Mouse (Mus musculus) embryonic facial prominence, embryonic 15.5 days (tissue): ENCODE results near the gene Tbc1d22a. TPM values are rescaled to one million over a fixed set of nuclear protein-coding genes. Genes with fewer than 3 reads are reported as not detected.

Experiments used
- ATAC-seq: fragments of 200-750 bp; cut with Nextera tagmentation; 2 replicates; pipeline ENCODE4 v1.8.0; 2017; ENCODE audit warnings: low read depth, moderate TSS enrichment; ENCODE audit not compliant: insufficient number of reproducible peaks, low FRiP score, low TSS enrichment
- H3K27ac ChIP-seq: fragments of 300-500 bp; sonication (generic); replicated peaks from 2 replicates; pipeline ENCODE4 v1.5.1; 2015; ENCODE audit warnings: mild to moderate bottlenecking, inconsistent platforms
- H3K27me3 ChIP-seq: fragments of 300-500 bp; sonication (generic); 2 replicates; pipeline ENCODE4 v1.6.1; 2015; ENCODE audit warnings: inconsistent platforms
- H3K36me3 ChIP-seq: fragments of 300-500 bp; sonication (generic); 2 replicates; pipeline ENCODE4 v1.6.1; 2015; ENCODE audit warnings: mild to moderate bottlenecking, inconsistent platforms
- H3K4me1 ChIP-seq: fragments of 300-500 bp; sonication (generic); 2 replicates; pipeline ENCODE4 v1.6.1; 2015; ENCODE audit warnings: inconsistent platforms
- H3K4me2 ChIP-seq: fragments of 300-500 bp; sonication (generic); replicated peaks from 2 replicates; pipeline ENCODE4 v1.6.1; 2015; ENCODE audit warnings: mild to moderate bottlenecking, inconsistent platforms
- H3K4me3 ChIP-seq: fragments of 300-500 bp; sonication (generic); replicated peaks from 2 replicates; pipeline ENCODE4 v1.5.1; 2015; ENCODE audit warnings: mild to moderate bottlenecking, inconsistent platforms
- H3K9ac ChIP-seq: fragments of 300-500 bp; sonication (generic); 2 replicates; pipeline ENCODE4 v1.6.1; 2015; ENCODE audit warnings: inconsistent platforms
- H3K9me3 ChIP-seq: fragments of 300-500 bp; sonication (generic); replicated peaks from 2 replicates; pipeline ENCODE4 v1.6.1; 2016; ENCODE audit warnings: inconsistent platforms
- WGBS: fragments of 180-500 bp; shearing (Covaris S2); methylation state at CpG from one replicate; pipeline ENCODE4 v1.1.7; 2015; 5-methylcytosine and 5-hydroxymethylcytosine counted together
- polyA plus RNA-seq: library from polyadenylated mRNA; unstranded; fragments of >200 nt; fragmentation: Nextera tagmentation; extraction: Ambion mirVana; gene quantifications from 2 replicates; pipeline ENCODE4 v1.2.1, GENCODE M21; 2015

Gene Tbc1d22a
- polyA plus RNA-seq, 1 experiment from 2014 or later, result 12.4 TPM

- H3K4me1 ChIP-seq, result no peaks in the 10 kb centered on the region
- no peak for ATAC-seq
- no peak overlapping the region for H3K4me2 ChIP-seq
- H3K9ac ChIP-seq, result no peak overlapping the region
- no peaks in the 10 kb centered on the region for H3K36me3 ChIP-seq
- H3K27me3 ChIP-seq, result no peaks in the 10 kb centered on the region
- H3K4me3 ChIP-seq, result no peak overlapping the region
- 31% methylated on average over 3 of the region's 3 CpGs for WGBS
- H3K27ac ChIP-seq, result no peak overlapping the region
- H3K9me3 ChIP-seq, result no peaks in the 10 kb centered on the region
Measured at GRCm38 (mm10) chr15:86228186-86228585, 13.9 kb downstream of the Tbc1d22a start.

- 81% methylated on average over 8 of the region's 8 CpGs for WGBS
- Histone ChIP-seq H3K27ac (no peak overlapping the region), H3K4me3 (no peak overlapping the region), H3K4me2 (no peak overlapping the region), H3K36me3 (no peaks in the 10 kb centered on the region), H3K9me3 (no peaks in the 10 kb centered on the region), H3K4me1 (no peaks in the 10 kb centered on the region), H3K27me3 (no peaks in the 10 kb centered on the region), H3K9ac (no peak overlapping the region)
- no peak for ATAC-seq
Measured at GRCm38 (mm10) chr15:86229088-86229487, 14.8 kb downstream of the Tbc1d22a start.

- no peaks in the 10 kb centered on the region for H3K36me3 ChIP-seq
- H3K27ac ChIP-seq, result no peak overlapping the region
- WGBS, result 76% methylated on average over 11 of the region's 11 CpGs
- H3K27me3 ChIP-seq, result no peaks in the 10 kb centered on the region
- ATAC-seq, result no peak
- H3K4me2 ChIP-seq, result no peak overlapping the region
- H3K4me3 ChIP-seq, result no peak overlapping the region
- H3K9ac ChIP-seq, result no peak overlapping the region
- H3K4me1 ChIP-seq, result no peaks in the 10 kb centered on the region
- H3K9me3 ChIP-seq, result no peaks in the 10 kb centered on the region
Measured at GRCm38 (mm10) chr15:86229623-86230022, 15.4 kb downstream of the Tbc1d22a start.

GRCm38 (mm10) chr15:86231170-86231569 is 16.9 kb downstream of the Tbc1d22a start:
- no peaks in the 10 kb centered on the region for H3K4me1 ChIP-seq
- H3K9me3 ChIP-seq, result no peaks in the 10 kb centered on the region
- peaks cover 5% of the 10 kb centered on the region; the same call in 1 of the 2 replicates for H3K36me3 ChIP-seq
- WGBS, result 90% methylated on average over 1 of the region's 1 CpGs
- no peak overlapping the region for H3K9ac ChIP-seq
- H3K27me3 ChIP-seq, result no peaks in the 10 kb centered on the region
- no peak overlapping the region for H3K4me2 ChIP-seq
- ATAC-seq, result no peak
- no peak overlapping the region for H3K4me3 ChIP-seq
- no peak overlapping the region for H3K27ac ChIP-seq

GRCm38 (mm10) chr15:86231831-86232512 is 17.7 kb downstream of the Tbc1d22a start:
- H3K4me1 ChIP-seq, result no peaks in the 10 kb centered on the region

GRCm38 (mm10) chr15:86234001-86234400 is 19.7 kb downstream of the Tbc1d22a start:
- no peak for ATAC-seq
- no peak overlapping the region for H3K27ac ChIP-seq
- no peak overlapping the region for H3K4me3 ChIP-seq

More at GRCm38 (mm10) chr15:86231831-86232512, 17.7 kb downstream of the Tbc1d22a start:
- no peaks in the 10 kb centered on the region for H3K27me3 ChIP-seq
- peaks cover 5% of the 10 kb centered on the region for H3K36me3 ChIP-seq
- no peaks in the 10 kb centered on the region for H3K9me3 ChIP-seq
- no peak overlapping the region for H3K27ac ChIP-seq
- H3K4me2 ChIP-seq, result no peak overlapping the region
- H3K9ac ChIP-seq, result no peak overlapping the region
- no peak overlapping the region for H3K4me3 ChIP-seq
- ATAC-seq, result no peak
- WGBS, result 68% methylated on average over 7 of the region's 7 CpGs

GRCm38 (mm10) chr15:86234517-86235441 is 20.5 kb downstream of the Tbc1d22a start:
- H3K9me3 ChIP-seq, result no peaks in the 10 kb centered on the region
- H3K36me3 ChIP-seq, result peaks cover 10% of the 10 kb centered on the region
- no peak for ATAC-seq
- H3K4me1 ChIP-seq, result no peaks in the 10 kb centered on the region
- no peaks in the 10 kb centered on the region for H3K27me3 ChIP-seq
- H3K4me3 ChIP-seq, result no peak overlapping the region
- WGBS, result 80% methylated on average over 22 of the region's 22 CpGs
- H3K4me2 ChIP-seq, result no peak overlapping the region
- H3K9ac ChIP-seq, result no peak overlapping the region
- H3K27ac ChIP-seq, result no peak overlapping the region

More at GRCm38 (mm10) chr15:86234001-86234400, 19.7 kb downstream of the Tbc1d22a start:
- Histone ChIP-seq H3K4me1 (no peaks in the 10 kb centered on the region), H3K27me3 (no peaks in the 10 kb centered on the region), H3K9me3 (no peaks in the 10 kb centered on the region), H3K36me3 (peaks cover 8% of the 10 kb centered on the region), H3K9ac (no peak overlapping the region), H3K4me2 (no peak overlapping the region)
- 70% methylated on average over 5 of the region's 5 CpGs for WGBS

GRCm38 (mm10) chr15:86236252-86236651 is 22.0 kb downstream of the Tbc1d22a start:
- Histone ChIP-seq H3K4me2 (no peak overlapping the region), H3K27ac (no peak overlapping the region), H3K9ac (no peak overlapping the region), H3K4me1 (no peaks in the 10 kb centered on the region), H3K36me3 (peaks cover 20% of the 10 kb centered on the region), H3K27me3 (no peaks in the 10 kb centered on the region), H3K9me3 (no peaks in the 10 kb centered on the region), H3K4me3 (no peak overlapping the region)
- no peak for ATAC-seq
- 45% methylated on average over 4 of the region's 4 CpGs for WGBS

GRCm38 (mm10) chr15:86238076-86238475 is 23.8 kb downstream of the Tbc1d22a start:
- no peak overlapping the region for H3K9ac ChIP-seq
- ATAC-seq, result no peak
- H3K9me3 ChIP-seq, result no peaks in the 10 kb centered on the region
- H3K4me1 ChIP-seq, result no peaks in the 10 kb centered on the region
- 88% methylated on average over 3 of the region's 3 CpGs for WGBS
- H3K27ac ChIP-seq, result no peak overlapping the region
- H3K4me2 ChIP-seq, result no peak overlapping the region
- peaks cover 24% of the 10 kb centered on the region for H3K36me3 ChIP-seq
- no peak overlapping the region for H3K4me3 ChIP-seq
- no peaks in the 10 kb centered on the region for H3K27me3 ChIP-seq

- Histone ChIP-seq H3K4me1 (no peaks in the 10 kb centered on the region), H3K9me3 (no peaks in the 10 kb centered on the region), H3K4me2 (no peak overlapping the region), H3K9ac (no peak overlapping the region), H3K36me3 (peaks cover 24% of the 10 kb centered on the region), H3K4me3 (no peak overlapping the region), H3K27me3 (no peaks in the 10 kb centered on the region), H3K27ac (no peak overlapping the region)
- no peak for ATAC-seq
- 83% methylated on average over 6 of the region's 6 CpGs for WGBS
Measured at GRCm38 (mm10) chr15:86239068-86239467, 24.8 kb downstream of the Tbc1d22a start.

- Histone ChIP-seq H3K9ac (no peak overlapping the region), H3K9me3 (no peaks in the 10 kb centered on the region), H3K36me3 (peaks cover 24% of the 10 kb centered on the region), H3K4me3 (no peak overlapping the region), H3K27ac (no peak overlapping the region), H3K4me2 (no peak overlapping the region), H3K27me3 (no peaks in the 10 kb centered on the region), H3K4me1 (no peaks in the 10 kb centered on the region)
- 30% methylated on average over 10 of the region's 10 CpGs for WGBS
- no peak; the same call in 1 of the 2 replicates for ATAC-seq
Measured at GRCm38 (mm10) chr15:86239801-86240200, 25.5 kb downstream of the Tbc1d22a start.
